Mouse (Mus musculus): ENCODE results near the gene Mcidas. TPM values are rescaled to one million over a fixed set of nuclear protein-coding genes. Genes with fewer than 3 reads are reported as not detected.

The Mcidas gene
- total and polyA plus RNA-seq, 3 experiments = not detected

GRCm38 (mm10) chr13:113034271-113034886 is 40.7 kb downstream of the Mcidas start:
- Histone ChIP-seq H3K36me3 (replicated peaks in 1 of 2; ENCODE audit: control insufficient read depth in 1 of 2, insufficient read depth in 1 of 2, low read length in 1 of 2) (no peaks in the 10 kb centered on the region), H3K27me3 (replicated peaks) (peaks cover 19% of the 10 kb centered on the region), H3K79me2 (replicated peaks; ENCODE audit: control insufficient read depth, extremely low read depth, insufficient read depth, poor library complexity, severe bottlenecking) (no peaks in the 10 kb centered on the region), H3K4me1 (ENCODE audit: control insufficient read depth in 1 of 2, insufficient read depth in 2 of 2) (peaks cover 5 to 9% of the 10 kb centered on the region in 2 experiments; a peak in 1 of 4 replicates), H3K27ac (ENCODE audit: insufficient read depth, low read depth) (no peak overlapping the region), H3K9ac (ENCODE audit: insufficient read depth, low read depth) (no peak overlapping the region), H3K4me2 (ENCODE audit: insufficient read depth, low read depth, poor library complexity, severe bottlenecking) (peak overlapping the region; percentile 93), H3K9me3 (replicated peaks; ENCODE audit: low read length) (no peaks in the 10 kb centered on the region), H3K4me3 (replicated peaks in 1 of 3; ENCODE audit: low read depth in 2 of 3, low read length in 2 of 3, poor library complexity in 1 of 3) (peak overlapping the region in 2 of 3 experiments; percentile 49 to 61)
- in situ Hi-C loops (cut with MboI; ENCODE audit: low pct_ligation_motif_present, low pct_unique_long_range_greater_than_20kb, low sequenced_read_pairs) (loop anchor here (5.0 to 25.0 kb wide), 3 partner anchors 47 to 747 kb away; partner anchors contain the start of genes Ankrd55 and Ccno), dilution Hi-C loops (cut with MboI; ENCODE audit: extremely low pct_ligation_motif_present, extremely low pct_unique_long_range_greater_than_20kb, low sequenced_read_pairs) (no loop called here)
- no peak for DNase-seq (ENCODE audit: extremely low read depth)
- no peak for TF ChIP-seq ZC3H11A (IDR thresholded peaks at IDR 0.05; ENCODE audit: low read depth, low read length)
- TF ChIP-seq RCOR1 (conservative IDR thresholded peaks at IDR 0.05; ENCODE audit: low read depth, low read length) = no peak
- TF ChIP-seq POLR2A (IDR thresholded peaks at IDR 0.05; ENCODE audit: low read depth, low read length) = no peak
- TF ChIP-seq ZNF384 (IDR thresholded peaks at IDR 0.05; ENCODE audit: low read depth, low read length) = no peak
- TF ChIP-seq HCFC1 (IDR thresholded peaks at IDR 0.05; ENCODE audit: low read depth, low read length) = no peak
- no peak for TF ChIP-seq MAFK (IDR thresholded peaks at IDR 0.05; ENCODE audit: insufficient replicate concordance, low read length)
- no peak for TF ChIP-seq MEF2A (IDR thresholded peaks at IDR 0.05; ENCODE audit: borderline replicate concordance, low read depth, low read length)
- TF ChIP-seq MYC (IDR thresholded peaks at IDR 0.05; ENCODE audit: low read depth, low read length) = no peak
- no peak for TF ChIP-seq KAT2A (IDR thresholded peaks at IDR 0.05; ENCODE audit: insufficient replicate concordance, low read length)

GRCm38 (mm10) chr13:113034950-113035421 is 41.3 kb downstream of the Mcidas start, which contains the start of gene Cdc20b:
TSS of gene Cdc20b (plus strand) at chr13:113035111.
- Histone ChIP-seq H3K9ac (ENCODE audit: insufficient read depth, low read depth) (peak within 1 kb of the TSS; percentile 26), H3K4me3 (replicated peaks in 1 of 3; ENCODE audit: low read depth in 2 of 3, low read length in 2 of 3, poor library complexity in 1 of 3) (peak within 1 kb of the TSS; percentile 41 to 61 (median 49)), H3K9me3 (replicated peaks; ENCODE audit: low read length) (no peaks in the 10 kb centered on the region), H3K4me2 (ENCODE audit: insufficient read depth, low read depth, poor library complexity, severe bottlenecking) (peak within 1 kb of the TSS; percentile 93), H3K4me1 (ENCODE audit: control insufficient read depth in 1 of 2, insufficient read depth in 2 of 2) (peaks cover 5 to 9% of the 10 kb centered on the region in 2 experiments; a peak in 1 of 4 replicates), H3K27me3 (replicated peaks) (peaks cover 19% of the 10 kb centered on the region), H3K27ac (ENCODE audit: insufficient read depth, low read depth) (no peak within 1 kb of the TSS), H3K36me3 (replicated peaks in 1 of 2; ENCODE audit: control insufficient read depth in 1 of 2, insufficient read depth in 1 of 2, low read length in 1 of 2) (no peaks in the 10 kb centered on the region), H3K79me2 (replicated peaks; ENCODE audit: control insufficient read depth, extremely low read depth, insufficient read depth, poor library complexity, severe bottlenecking) (no peaks in the 10 kb centered on the region)
- TF ChIP-seq UBTF (IDR thresholded peaks at IDR 0.05; ENCODE audit: low read depth, low read length) = peak; percentile 24; the same call in 1 of the 2 replicates
- no peak for TF ChIP-seq HCFC1 (IDR thresholded peaks at IDR 0.05; ENCODE audit: low read depth, low read length)
- TF ChIP-seq PAX5 (IDR thresholded peaks at IDR 0.05; ENCODE audit: low read length) = no peak
- 0 out of 2 replicates have a peak, but pooled peaks have one; percentile 13 for TF ChIP-seq BHLHE40 (IDR thresholded peaks at IDR 0.05; ENCODE audit: low read depth, low read length)
- 0 out of 2 replicates have a peak, but pooled peaks have one; percentile 8 for TF ChIP-seq IRF4 (IDR thresholded peaks at IDR 0.05; ENCODE audit: low read depth, low read length)
- TF ChIP-seq MXI1 (IDR thresholded peaks at IDR 0.05; ENCODE audit: low read depth, low read length) = peak; percentile 46; the same call in 1 of the 2 replicates
- no peak for TF ChIP-seq TBP (conservative IDR thresholded peaks at IDR 0.05; ENCODE audit: low read depth, low read length)
- 0 out of 2 replicates have a peak, but pooled peaks have one; percentile 25 for TF ChIP-seq E2F4 (IDR thresholded peaks at IDR 0.05; ENCODE audit: insufficient replicate concordance, low read depth, low read length)
- TF ChIP-seq CHD1 (IDR thresholded peaks at IDR 0.05; ENCODE audit: low read depth, low read length) = no peak
- TF ChIP-seq MEF2A (IDR thresholded peaks at IDR 0.05; ENCODE audit: borderline replicate concordance, low read depth, low read length) = 0 out of 2 replicates have a peak, but pooled peaks have one; percentile 19
- peak; percentile 6; the same call in 1 of the 2 replicates for TF ChIP-seq SMC3 (IDR thresholded peaks at IDR 0.05; ENCODE audit: low read depth, low read length)
- peak in 1 of 2 experiments; percentile 22; a peak in 2 of 4 replicates for TF ChIP-seq CTCF (conservative IDR thresholded peaks at IDR 0.05 in 1 of 2, IDR thresholded peaks at IDR 0.05 in 1 of 2; ENCODE audit: low read depth in 2 of 2, low read length in 2 of 2)
- no peak for TF ChIP-seq POLR2AphosphoS2 (IDR thresholded peaks at IDR 0.05; ENCODE audit: low read depth, low read length)
- no peak for TF ChIP-seq USF2 (conservative IDR thresholded peaks at IDR 0.05; ENCODE audit: low read depth, low read length)
- TF ChIP-seq ETS1 (conservative IDR thresholded peaks at IDR 0.05; ENCODE audit: low read depth, low read length) = 0 out of 2 replicates have a peak, but pooled peaks have one; percentile 23
- in situ Hi-C loops (cut with MboI; ENCODE audit: low pct_ligation_motif_present, low pct_unique_long_range_greater_than_20kb, low sequenced_read_pairs) (loop anchor here (5.0 to 25.0 kb wide), 3 partner anchors 48 to 748 kb away; partner anchors contain the start of genes Ankrd55 and Ccno), dilution Hi-C loops (cut with MboI; ENCODE audit: extremely low pct_ligation_motif_present, extremely low pct_unique_long_range_greater_than_20kb, low sequenced_read_pairs) (no loop called here)
- no peak for DNase-seq (ENCODE audit: extremely low read depth)

Data from CH12.LX (cell line).